Mouse (Mus musculus) midbrain, embryonic 16.5 days (tissue): Measurements from ENCODE around the gene Nr3c2. TPM values are rescaled to one million over a fixed set of nuclear protein-coding genes. Genes with fewer than 3 reads are reported as not detected.

Experiments
- ATAC-seq: fragments of 200-750 bp; cut with Nextera tagmentation; 2 replicates; pipeline ENCODE4 v1.8.0; 2017; ENCODE audit warnings: moderate TSS enrichment
- H3K27ac ChIP-seq: fragments of 300-500 bp; sonication (generic); 2 replicates; pipeline ENCODE4 v1.5.1; 2014; ENCODE audit warnings: mild to moderate bottlenecking, low read length, mixed read lengths
- H3K27me3 ChIP-seq: fragments of 300-500 bp; sonication (generic); 2 replicates; pipeline ENCODE4 v1.6.1; 2014; ENCODE audit warnings: low read depth, low read length, mixed read lengths; ENCODE audit not compliant: control insufficient read depth, insufficient read depth
- H3K36me3 ChIP-seq: fragments of 300-500 bp; sonication (generic); 2 replicates; pipeline ENCODE4 v1.6.1; 2014; ENCODE audit warnings: mild to moderate bottlenecking, low read length, moderate library complexity, mixed read lengths; ENCODE audit not compliant: control insufficient read depth, insufficient read depth
- H3K4me1 ChIP-seq: fragments of 300-500 bp; sonication (generic); 2 replicates; pipeline ENCODE4 v1.6.1; 2014; ENCODE audit warnings: mild to moderate bottlenecking, low read length, mixed read lengths; ENCODE audit not compliant: control insufficient read depth, insufficient read depth
- H3K4me2 ChIP-seq: fragments of 300-500 bp; sonication (generic); 2 replicates; pipeline ENCODE4 v1.6.1; 2014; ENCODE audit warnings: mild to moderate bottlenecking, low read length, mixed read lengths
- H3K4me3 ChIP-seq: fragments of 300-500 bp; sonication (generic); 2 replicates; pipeline ENCODE4 v1.5.1; 2014; ENCODE audit warnings: low read depth, mild to moderate bottlenecking, low read length, moderate library complexity, mixed read lengths
- H3K9ac ChIP-seq: fragments of 300-500 bp; sonication (generic); 2 replicates; pipeline ENCODE4 v1.6.1; 2014; ENCODE audit warnings: low read depth, low read length, mixed read lengths
- H3K9me3 ChIP-seq: fragments of 300-500 bp; sonication (generic); replicated peaks from 2 replicates; pipeline ENCODE4 v1.6.1; 2014; ENCODE audit warnings: mild to moderate bottlenecking, low read length, mixed read lengths; ENCODE audit not compliant: control insufficient read depth, poor library complexity, severe bottlenecking
- WGBS: fragments of 180-500 bp; shearing (Covaris S2); extraction: QIAGEN DNeasy Blood & Tissue Kit; methylation state at CpG from one replicate; pipeline ENCODE4 v1.1.7; 2014; 5-methylcytosine and 5-hydroxymethylcytosine counted together
- polyA plus RNA-seq: library from polyadenylated mRNA; unstranded; fragments of >200 nt; fragmentation: Nextera tagmentation; extraction: Ambion mirVana; gene quantifications from 2 replicates; pipeline ENCODE4 v1.2.1, GENCODE M21; 2015

Gene Nr3c2
- polyA plus RNA-seq, 1 experiment from 2014 or later: 3.0 TPM

DNA sequence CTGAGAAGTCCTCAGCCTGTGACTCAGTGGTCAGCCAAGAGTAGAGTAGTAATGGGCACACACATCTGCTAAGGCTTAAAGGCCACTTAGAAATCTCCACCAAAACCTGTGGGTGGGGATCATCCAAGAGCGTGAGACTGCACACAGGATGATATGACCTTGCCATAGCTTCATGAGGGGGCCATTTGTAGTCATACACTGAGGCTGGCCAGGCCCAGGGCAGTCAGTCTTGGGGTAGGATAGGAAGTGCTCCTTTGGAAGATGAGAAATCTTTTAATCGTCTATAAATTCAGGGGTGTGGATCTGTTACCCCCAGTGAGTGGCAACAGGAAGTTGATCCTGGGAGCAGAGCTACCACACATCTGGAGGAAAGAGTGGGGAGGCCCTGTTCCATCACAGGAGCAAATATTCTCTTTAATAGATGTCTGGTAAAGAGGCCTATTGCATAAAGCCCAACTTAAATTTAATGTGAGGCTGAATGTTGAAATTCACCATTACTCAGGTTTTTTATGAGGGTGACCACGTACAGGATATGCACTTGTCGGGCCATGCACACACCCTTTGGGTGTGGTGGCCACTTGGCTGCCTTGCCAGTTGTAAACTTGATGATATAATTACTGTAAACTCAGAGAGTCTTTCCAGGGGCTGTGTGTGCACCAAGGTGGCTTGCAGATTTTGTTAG lies 270.7 kb downstream of the Nr3c2 start:
- Histone ChIP-seq H3K27ac (no peak overlapping the region), H3K9me3 (no peaks in the 10 kb centered on the region), H3K36me3 (no peaks in the 10 kb centered on the region), H3K27me3 (no peaks in the 10 kb centered on the region), H3K4me1 (no peaks in the 10 kb centered on the region), H3K4me3 (no peak overlapping the region), H3K4me2 (no peak overlapping the region), H3K9ac (no peak overlapping the region)
- ATAC-seq: no peak
- WGBS: 94% methylated on average over 4 of the region's 4 CpGs

DNA sequence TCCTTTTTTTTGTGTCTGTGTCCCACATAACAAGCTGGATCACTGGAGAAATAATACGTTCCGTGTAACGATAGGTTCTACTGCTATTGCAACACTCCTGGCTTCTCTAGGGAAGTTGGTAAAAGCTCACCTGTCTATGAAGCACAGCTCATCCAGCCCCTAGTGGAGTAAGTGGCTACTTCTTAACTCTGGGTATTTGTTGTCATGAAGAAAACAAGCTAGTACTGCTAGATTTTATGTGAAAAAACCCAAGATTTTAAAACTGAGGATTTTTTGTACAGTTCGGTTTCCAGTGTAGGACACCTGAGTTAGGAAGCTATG lies 271.2 kb downstream of the Nr3c2 start:
- no peaks in the 10 kb centered on the region for H3K36me3 ChIP-seq
- no peak overlapping the region for H3K4me2 ChIP-seq
- no peaks in the 10 kb centered on the region for H3K4me1 ChIP-seq
- H3K9ac ChIP-seq: no peak overlapping the region
- no peak for ATAC-seq
- WGBS: 97% methylated on average over 4 of the region's 4 CpGs
- H3K27me3 ChIP-seq: no peaks in the 10 kb centered on the region
- H3K27ac ChIP-seq: no peak overlapping the region
- no peaks in the 10 kb centered on the region for H3K9me3 ChIP-seq
- H3K4me3 ChIP-seq: no peak overlapping the region

DNA sequence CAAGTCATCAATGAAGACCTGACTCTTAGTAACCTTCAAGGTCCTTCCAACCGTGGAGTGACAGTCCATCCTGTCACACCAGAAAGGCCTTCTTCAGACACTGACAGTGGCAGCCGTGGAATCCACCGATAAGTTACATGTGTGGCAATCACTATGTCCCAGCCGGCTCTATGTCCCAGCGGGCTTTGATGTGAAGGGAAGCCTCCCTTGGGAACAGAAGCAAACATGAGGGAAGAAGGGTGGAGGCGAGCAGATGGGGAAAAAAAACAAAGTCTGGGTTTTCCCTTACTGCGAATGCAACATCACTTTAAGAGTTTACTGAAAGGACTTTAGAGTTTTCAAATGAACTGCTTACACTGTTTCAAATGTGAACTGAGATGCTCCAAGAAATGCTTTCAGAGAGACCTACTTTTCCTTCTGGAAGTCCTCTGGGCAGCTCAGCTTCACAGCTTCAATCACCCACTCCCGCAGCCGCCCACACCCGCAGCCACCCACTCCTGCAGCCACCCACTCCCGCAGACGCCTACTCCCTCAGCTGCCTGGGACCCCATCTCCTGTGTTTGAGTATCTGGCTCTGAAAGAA lies 273.9 kb downstream of the Nr3c2 start:
- 75% methylated on average over 12 of the region's 12 CpGs for WGBS

DNA sequence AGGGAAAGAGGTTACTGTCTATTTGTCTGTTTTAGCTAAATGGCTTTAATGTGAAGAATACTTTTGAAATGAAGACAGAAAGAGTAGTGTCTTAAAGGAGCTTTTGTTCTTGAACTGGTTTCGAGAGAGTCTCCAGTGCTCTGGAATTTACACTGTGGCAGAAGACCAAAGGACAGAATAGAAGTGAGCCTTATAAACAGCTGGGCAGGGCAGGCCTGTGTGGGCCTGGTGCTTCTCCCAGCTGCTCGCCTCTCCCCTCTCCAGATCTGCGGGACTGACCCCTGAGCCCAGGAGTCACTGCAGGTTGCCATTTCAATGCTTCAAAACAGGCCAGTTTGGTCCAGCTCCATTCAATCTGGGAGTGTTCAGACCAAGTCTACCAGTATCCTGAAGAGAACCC lies 274.5 kb downstream of the Nr3c2 start:
- no peaks in the 10 kb centered on the region for H3K9me3 ChIP-seq
- no peaks in the 10 kb centered on the region for H3K4me1 ChIP-seq
- ATAC-seq: no peak
- H3K9ac ChIP-seq: no peak overlapping the region
- H3K4me2 ChIP-seq: no peak overlapping the region
- no peaks in the 10 kb centered on the region for H3K27me3 ChIP-seq
- 46% methylated on average over 3 of the region's 3 CpGs for WGBS
- H3K27ac ChIP-seq: no peak overlapping the region
- no peak overlapping the region for H3K4me3 ChIP-seq
- H3K36me3 ChIP-seq: no peaks in the 10 kb centered on the region

More for the DNA sequence above, 273.9 kb downstream of the Nr3c2 start:
- no peaks in the 10 kb centered on the region for H3K9me3 ChIP-seq
- H3K4me3 ChIP-seq: no peak overlapping the region
- H3K36me3 ChIP-seq: no peaks in the 10 kb centered on the region
- no peak overlapping the region for H3K9ac ChIP-seq
- no peak overlapping the region for H3K4me2 ChIP-seq
- H3K4me1 ChIP-seq: no peaks in the 10 kb centered on the region
- no peaks in the 10 kb centered on the region for H3K27me3 ChIP-seq
- ATAC-seq: no peak
- no peak overlapping the region for H3K27ac ChIP-seq

DNA sequence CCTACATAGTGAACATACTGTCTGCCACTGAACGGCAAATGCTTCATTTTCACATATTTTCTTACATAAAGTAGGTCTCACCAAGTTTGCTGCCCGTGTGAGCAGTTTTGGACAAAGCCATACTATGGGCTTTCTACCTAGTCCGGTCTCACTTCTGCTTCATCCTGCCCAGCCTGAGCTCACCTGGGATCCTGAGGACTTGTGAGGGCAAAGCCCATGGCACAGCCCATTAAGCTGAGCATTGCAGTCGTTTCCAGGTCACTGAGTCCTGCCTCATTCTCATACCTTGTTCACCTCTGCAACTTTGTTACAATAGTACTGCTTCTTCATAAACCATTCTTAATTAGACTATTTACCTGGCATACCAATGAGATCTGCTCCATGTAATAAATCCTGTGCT lies 276.2 kb downstream of the Nr3c2 start:
- H3K9me3 ChIP-seq: no peaks in the 10 kb centered on the region
- 84% methylated on average over 4 of the region's 4 CpGs for WGBS
- no peak overlapping the region for H3K4me2 ChIP-seq
- H3K36me3 ChIP-seq: no peaks in the 10 kb centered on the region
- no peak for ATAC-seq
- no peak overlapping the region for H3K9ac ChIP-seq
- H3K27ac ChIP-seq: no peak overlapping the region
- H3K4me3 ChIP-seq: no peak overlapping the region
- H3K4me1 ChIP-seq: no peaks in the 10 kb centered on the region
- no peaks in the 10 kb centered on the region for H3K27me3 ChIP-seq

DNA sequence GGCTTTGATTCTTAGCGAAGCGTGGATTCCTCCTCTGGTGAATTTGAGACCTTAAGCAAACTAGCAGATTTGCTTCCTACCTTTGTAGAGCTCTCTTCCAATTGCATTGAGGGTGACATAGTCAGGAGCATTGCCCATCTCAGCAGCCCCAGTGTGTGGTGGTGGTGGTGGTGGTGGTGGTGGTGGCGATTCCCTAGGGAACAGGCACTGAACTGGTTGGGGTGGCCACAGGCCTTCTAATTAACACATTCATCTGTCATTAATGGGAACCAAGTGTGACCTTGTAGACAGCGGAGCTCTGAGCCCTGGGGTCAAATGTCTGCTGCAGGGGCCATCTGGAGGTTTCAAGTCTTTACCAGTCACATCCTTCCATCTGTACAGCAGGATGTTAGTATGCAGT lies 277.1 kb downstream of the Nr3c2 start:
- H3K27ac ChIP-seq: no peak overlapping the region
- no peaks in the 10 kb centered on the region for H3K36me3 ChIP-seq
- H3K4me3 ChIP-seq: no peak overlapping the region
- H3K9me3 ChIP-seq: no peaks in the 10 kb centered on the region
- WGBS: 78% methylated on average over 4 of the region's 4 CpGs
- H3K9ac ChIP-seq: no peak overlapping the region
- H3K27me3 ChIP-seq: no peaks in the 10 kb centered on the region
- H3K4me1 ChIP-seq: no peaks in the 10 kb centered on the region
- no peak overlapping the region for H3K4me2 ChIP-seq
- no peak for ATAC-seq

DNA sequence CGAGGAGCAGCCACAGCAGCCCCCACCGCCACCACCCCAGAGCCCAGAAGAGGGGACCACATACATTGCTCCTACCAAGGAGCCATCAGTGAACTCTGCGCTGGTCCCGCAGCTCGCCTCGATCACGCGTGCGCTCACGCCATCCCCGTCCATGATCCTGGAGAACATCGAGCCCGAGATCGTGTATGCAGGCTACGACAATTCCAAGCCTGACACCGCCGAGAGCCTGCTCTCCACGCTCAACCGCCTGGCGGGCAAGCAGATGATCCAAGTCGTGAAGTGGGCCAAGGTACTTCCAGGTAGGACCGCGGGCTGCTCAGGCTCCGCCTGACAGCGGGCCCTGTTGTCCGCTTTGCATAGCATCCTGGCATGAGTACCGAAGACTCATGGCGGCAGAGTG lies 286.6 kb downstream of the Nr3c2 start:
- 91% methylated on average over 28 of the region's 28 CpGs for WGBS
- Histone ChIP-seq H3K27ac (no peak overlapping the region), H3K4me1 (no peaks in the 10 kb centered on the region; the same call in 1 of the 2 replicates)

DNA sequence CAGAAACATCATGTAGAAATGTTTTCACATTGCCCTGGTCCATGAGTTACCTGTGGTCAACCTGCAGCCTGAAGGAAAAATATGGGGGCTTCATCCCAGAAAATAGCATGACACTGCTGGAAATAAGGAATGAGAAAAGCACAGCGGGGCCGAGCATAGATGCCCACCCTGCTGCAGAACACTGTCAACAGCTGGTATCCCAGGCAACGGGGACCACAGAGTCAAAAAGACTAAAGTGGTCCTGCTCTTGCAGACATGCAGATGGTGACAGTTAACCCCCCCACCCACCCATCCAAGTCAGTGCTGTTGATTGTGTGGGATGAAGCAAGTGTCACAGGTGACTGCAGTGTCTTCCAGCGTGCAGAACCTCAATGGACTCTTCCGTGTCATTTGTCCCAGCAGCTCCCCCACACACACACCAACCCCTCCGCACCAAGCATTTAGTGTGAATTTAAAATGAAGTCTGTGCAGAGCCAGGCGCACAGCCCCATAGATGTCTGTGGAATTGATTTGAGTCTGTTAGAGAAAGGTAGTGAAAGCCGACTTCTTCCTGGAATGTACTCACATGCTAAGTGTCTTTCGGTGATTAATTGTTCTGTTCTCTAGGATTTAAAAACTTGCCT lies 287.8 kb downstream of the Nr3c2 start:
- WGBS: 69% methylated on average over 9 of the region's 9 CpGs

More for the DNA sequence above, 286.6 kb downstream of the Nr3c2 start:
- H3K9me3 ChIP-seq: no peaks in the 10 kb centered on the region
- H3K4me2 ChIP-seq: no peak overlapping the region
- H3K4me3 ChIP-seq: no peak overlapping the region
- H3K36me3 ChIP-seq: no peaks in the 10 kb centered on the region
- H3K27me3 ChIP-seq: no peaks in the 10 kb centered on the region
- H3K9ac ChIP-seq: no peak overlapping the region
- ATAC-seq: no peak

DNA sequence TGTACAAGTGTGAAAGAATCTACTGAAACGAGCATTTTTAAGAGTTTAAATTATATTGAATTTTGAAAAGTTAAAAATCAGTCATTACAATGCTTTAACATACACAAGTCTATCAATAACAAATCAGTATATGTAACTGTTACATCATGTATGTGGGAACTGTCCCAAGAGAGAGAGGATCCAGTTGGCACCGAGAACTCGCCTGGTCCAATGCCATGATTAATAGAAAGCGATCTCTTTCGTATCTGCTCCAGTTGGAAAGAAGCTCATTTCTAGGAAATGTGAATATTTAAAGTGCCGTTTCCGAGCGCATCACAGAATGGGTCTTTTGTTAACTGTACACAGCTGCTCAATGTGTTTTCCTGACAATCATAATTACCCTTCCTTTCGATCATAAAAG lies 288.5 kb downstream of the Nr3c2 start:
- no peaks in the 10 kb centered on the region for H3K36me3 ChIP-seq
- no peaks in the 10 kb centered on the region; the same call in 1 of the 2 replicates for H3K4me1 ChIP-seq
- H3K9ac ChIP-seq: no peak overlapping the region
- H3K4me2 ChIP-seq: no peak overlapping the region
- no peaks in the 10 kb centered on the region for H3K9me3 ChIP-seq
- no peaks in the 10 kb centered on the region for H3K27me3 ChIP-seq
- no peak; the same call in 1 of the 2 replicates for ATAC-seq
- no peak overlapping the region for H3K4me3 ChIP-seq
- H3K27ac ChIP-seq: no peak overlapping the region
- 67% methylated on average over 9 of the region's 9 CpGs for WGBS

More for the DNA sequence above, 287.8 kb downstream of the Nr3c2 start:
- Histone ChIP-seq H3K4me2 (no peak overlapping the region), H3K9me3 (no peaks in the 10 kb centered on the region), H3K27ac (no peak overlapping the region), H3K9ac (no peak overlapping the region), H3K27me3 (no peaks in the 10 kb centered on the region), H3K4me3 (no peak overlapping the region), H3K4me1 (no peaks in the 10 kb centered on the region; the same call in 1 of the 2 replicates), H3K36me3 (no peaks in the 10 kb centered on the region)
- 0 out of 2 replicates have a peak, but pooled peaks have one; percentile 53 for ATAC-seq
